Mouse (Mus musculus) kidney, postnatal 0 days (tissue): Measurements from ENCODE around the gene Fah. TPM values are rescaled to one million over a fixed set of nuclear protein-coding genes. Genes with fewer than 3 reads are reported as not detected.

ENCODE experiments used
- ATAC-seq: fragments of 200-750 bp; cut with Nextera tagmentation; replicated peaks from 2 replicates; pipeline ENCODE4 v1.8.0; 2017; ENCODE audit warnings: low read depth, moderate number of reproducible peaks, moderate TSS enrichment, moderate library complexity; ENCODE audit not compliant: low FRiP score
- DNase-seq: peaks from one replicate; pipeline ENCODE4 v3.0.0-alpha.2; 2016; ENCODE audit warnings: low spot score
- H3K27ac ChIP-seq: fragments of 300-500 bp; sonication (generic); 2 replicates; pipeline ENCODE4 v1.5.1; 2014; ENCODE audit warnings: mild to moderate bottlenecking
- H3K27me3 ChIP-seq: fragments of 300-500 bp; sonication (generic); 2 replicates; pipeline ENCODE4 v1.6.1; 2014; ENCODE audit warnings: low read length, mixed read lengths; ENCODE audit not compliant: insufficient read depth
- H3K36me3 ChIP-seq: fragments of 300-500 bp; sonication (generic); 2 replicates; pipeline ENCODE4 v1.6.1; 2014; ENCODE audit warnings: low read length, mixed read lengths; ENCODE audit not compliant: insufficient read depth
- H3K4me1 ChIP-seq: fragments of 300-500 bp; sonication (generic); replicated peaks from 2 replicates; pipeline ENCODE4 v1.6.1; 2014; ENCODE audit warnings: antibody characterized with exemption, low read length, mixed read lengths; ENCODE audit not compliant: insufficient read depth
- H3K4me2 ChIP-seq: fragments of 300-500 bp; sonication (generic); 2 replicates; pipeline ENCODE4 v1.6.1; 2014; ENCODE audit warnings: mild to moderate bottlenecking, low read length, moderate library complexity, mixed read lengths
- H3K4me3 ChIP-seq: fragments of 300-500 bp; sonication (generic); replicated peaks from 2 replicates; pipeline ENCODE4 v1.5.1; 2014; ENCODE audit warnings: low read depth, low read length
- H3K9ac ChIP-seq: fragments of 300-500 bp; sonication (generic); 2 replicates; pipeline ENCODE4 v1.6.1; 2014; ENCODE audit warnings: low read depth, low read length
- H3K9me3 ChIP-seq: fragments of 300-500 bp; sonication (generic); replicated peaks from 2 replicates; pipeline ENCODE4 v1.6.1; 2016; ENCODE audit warnings: low read length, inconsistent platforms, mixed read lengths
- CTCF ChIP-seq: IDR thresholded peaks from 2 replicates; pipeline ENCODE4 v1.5.1; 2016; ENCODE audit warnings: antibody characterized with exemption, low read depth, mild to moderate bottlenecking, moderate library complexity
- WGBS: fragments of 180-500 bp; shearing (Covaris S2); extraction: QIAGEN DNeasy Blood & Tissue Kit; methylation state at CpG from one replicate; pipeline ENCODE4 v1.1.7; 2014; 5-methylcytosine and 5-hydroxymethylcytosine counted together
- polyA plus RNA-seq: library from polyadenylated mRNA; unstranded; fragments of >200 nt; fragmentation: Nextera tagmentation; extraction: Ambion mirVana; gene quantifications from 2 replicates; pipeline ENCODE4 v1.2.1, GENCODE M21; 2015

Gene Fah
- polyA plus RNA-seq, 1 experiment from 2014 or later, result 61.0 TPM

DNA sequence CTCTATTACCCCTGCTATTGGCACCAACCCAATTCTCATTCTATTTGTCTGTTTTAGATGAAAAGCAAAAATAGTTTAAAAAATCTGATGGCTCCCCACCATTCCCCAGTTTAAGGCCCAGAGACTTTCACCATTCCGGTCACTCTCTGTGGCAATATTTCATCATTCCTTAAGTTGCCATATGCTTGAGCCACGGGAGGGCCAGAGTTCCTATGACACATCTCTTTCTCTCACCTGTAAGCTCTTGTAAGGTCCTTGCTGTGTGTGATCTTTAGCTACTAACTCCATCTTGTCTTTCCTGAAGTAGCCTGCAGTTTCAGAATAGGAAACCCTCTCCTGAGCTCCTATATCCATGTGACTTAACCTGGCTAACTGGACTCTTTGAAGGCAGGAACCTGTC is 12.4 kb upstream of the Fah start:
- TF ChIP-seq CTCF, result no peak
- Histone ChIP-seq H3K9ac (no peak overlapping the region), H3K36me3 (peaks cover 14% of the 10 kb centered on the region), H3K27ac (no peak overlapping the region), H3K4me3 (no peak overlapping the region), H3K4me2 (no peak overlapping the region), H3K4me1 (no peaks in the 10 kb centered on the region), H3K9me3 (no peaks in the 10 kb centered on the region), H3K27me3 (no peaks in the 10 kb centered on the region)
- ATAC-seq (no peak), DNase-seq (no peak)
- WGBS, result 93% methylated on average over 2 of the region's 2 CpGs

DNA sequence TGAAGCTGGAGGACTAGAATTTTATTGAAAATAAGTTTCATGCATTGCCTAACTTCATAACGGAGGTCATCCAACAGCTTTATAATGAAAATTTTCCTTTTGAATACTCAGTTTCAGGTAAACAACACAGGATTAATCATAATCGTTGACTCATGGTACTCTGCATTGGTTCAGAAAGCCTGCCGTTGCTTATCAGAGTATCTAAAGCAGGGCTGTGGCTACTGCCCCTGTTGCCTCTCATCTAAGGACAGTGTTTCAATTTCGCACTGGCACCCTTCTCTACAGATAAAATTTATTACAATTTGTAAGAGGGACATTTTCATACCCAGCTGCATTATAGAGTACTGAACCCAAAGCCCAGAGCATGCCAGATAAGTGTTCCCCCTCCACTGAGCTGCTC is 5.9 kb upstream of the Fah start:
- peaks cover 11% of the 10 kb centered on the region; the same call in 1 of the 2 replicates for H3K36me3 ChIP-seq
- no peaks in the 10 kb centered on the region for H3K27me3 ChIP-seq
- no peak for DNase-seq
- H3K27ac ChIP-seq, result no peak overlapping the region
- no peaks in the 10 kb centered on the region for H3K4me1 ChIP-seq
- H3K4me3 ChIP-seq, result no peak overlapping the region
- no peak overlapping the region for H3K9ac ChIP-seq
- H3K4me2 ChIP-seq, result no peak overlapping the region
- WGBS, result 82% methylated on average over 4 of the region's 4 CpGs
- no peaks in the 10 kb centered on the region for H3K9me3 ChIP-seq
- no peak for ATAC-seq
- TF ChIP-seq CTCF, result no peak

DNA sequence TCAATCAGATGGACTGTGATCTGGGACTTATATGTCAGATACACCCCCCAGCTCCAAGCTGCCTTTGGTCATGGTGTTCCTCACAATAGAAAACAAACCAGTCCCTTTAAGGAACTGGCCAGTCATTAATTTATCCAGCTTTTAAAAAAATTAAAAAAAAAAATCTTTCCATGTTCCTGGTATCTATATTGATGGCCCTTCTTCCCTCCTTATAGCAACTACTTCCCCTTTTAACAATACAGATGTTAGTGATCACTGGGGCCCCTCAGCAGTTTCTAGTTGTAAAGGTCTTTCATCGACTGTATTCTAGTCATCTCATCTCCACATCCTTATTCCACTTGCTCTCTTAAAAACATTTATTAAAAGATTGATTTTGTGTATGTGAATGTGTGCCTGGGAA is 5.1 kb upstream of the Fah start:
- H3K4me2 ChIP-seq, result no peak overlapping the region
- no peaks in the 10 kb centered on the region for H3K9me3 ChIP-seq
- 90% methylated on average over 1 of the region's 1 CpGs for WGBS
- no peak overlapping the region for H3K4me3 ChIP-seq
- no peaks in the 10 kb centered on the region for H3K27me3 ChIP-seq
- 0 out of 2 replicates have a peak, but pooled peaks cover 4% of the 10 kb centered on the region for H3K36me3 ChIP-seq
- ATAC-seq (no peak), DNase-seq (no peak)
- no peaks in the 10 kb centered on the region for H3K4me1 ChIP-seq
- TF ChIP-seq CTCF, result no peak
- H3K9ac ChIP-seq, result no peak overlapping the region
- no peak overlapping the region for H3K27ac ChIP-seq

DNA sequence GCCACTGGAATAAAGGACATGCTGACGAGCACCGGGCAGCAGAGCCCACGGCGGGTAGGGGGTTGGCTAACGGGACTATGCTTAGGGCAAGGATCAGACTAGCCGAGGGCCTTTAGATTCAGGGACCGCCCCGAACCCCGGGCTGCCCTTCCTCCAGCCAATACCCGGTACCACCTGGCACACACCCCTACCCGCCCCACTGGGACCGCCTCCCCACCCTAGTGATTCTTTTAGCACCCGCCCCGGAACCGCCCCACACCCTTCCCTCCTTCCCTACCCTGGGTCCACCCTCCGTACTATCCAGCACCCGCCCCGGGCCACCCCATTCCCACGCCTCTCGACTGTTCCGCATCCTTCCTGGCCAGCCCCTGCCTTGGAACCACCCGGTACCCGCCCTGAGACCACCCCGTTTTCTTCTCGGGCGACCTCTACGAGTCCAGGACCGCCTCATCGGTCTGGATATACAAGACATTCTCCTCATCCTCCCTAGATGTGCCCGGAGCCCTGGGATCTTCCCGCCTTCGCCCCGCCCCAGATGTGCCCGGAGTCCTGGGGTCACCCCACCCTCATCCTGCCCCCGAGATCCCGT is 724 bp downstream of the Fah start:
- peak overlapping the region; percentile 61 for H3K4me3 ChIP-seq
- H3K4me2 ChIP-seq, result peak overlapping the region; percentile 93
- peak overlapping the region; percentile 71 for H3K27ac ChIP-seq
- peak; percentile 92 for ATAC-seq
- H3K9ac ChIP-seq, result peak overlapping the region; percentile 60
- under 1% methylated on average over 36 of the region's 36 CpGs for WGBS
- no peaks in the 10 kb centered on the region; the same call in 1 of the 2 replicates for H3K4me1 ChIP-seq
- H3K27me3 ChIP-seq, result no peaks in the 10 kb centered on the region
- peak; percentile 61 for DNase-seq
- no peak for TF ChIP-seq CTCF
- H3K9me3 ChIP-seq, result no peaks in the 10 kb centered on the region
- no peaks in the 10 kb centered on the region for H3K36me3 ChIP-seq

DNA sequence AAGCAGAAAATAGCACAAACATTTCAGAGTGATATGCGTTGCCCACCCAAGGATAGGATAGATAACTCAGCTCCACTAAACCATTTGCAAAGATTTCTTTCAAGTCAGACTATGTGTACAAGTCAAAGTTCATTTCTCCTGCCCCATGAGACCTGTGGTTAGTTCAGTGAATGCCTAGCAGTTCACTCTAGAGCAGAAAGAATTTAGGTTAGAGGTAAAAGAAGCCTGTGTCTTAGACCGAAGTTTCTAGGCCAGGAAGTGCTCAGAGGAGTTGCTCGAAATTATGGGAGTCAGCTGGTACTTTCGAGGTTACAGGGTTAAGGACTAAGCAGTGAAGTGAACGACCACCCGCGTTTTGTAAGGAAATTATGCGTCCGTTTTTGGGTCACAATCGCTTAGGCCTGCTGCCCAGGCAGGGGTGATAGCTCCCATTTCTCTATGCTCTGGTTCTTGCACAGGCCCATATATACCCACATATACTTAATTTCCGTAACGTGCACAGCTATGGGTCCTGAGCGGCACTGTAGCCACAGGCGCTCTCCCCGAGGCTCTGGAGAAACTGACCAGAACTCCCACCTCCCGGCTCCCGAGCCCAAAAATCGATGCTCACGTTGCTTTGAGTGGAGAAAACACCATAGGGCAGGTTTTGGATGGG is 1.4 kb downstream of the Fah start:
- no peaks in the 10 kb centered on the region for H3K36me3 ChIP-seq
- H3K4me1 ChIP-seq, result no peaks in the 10 kb centered on the region; the same call in 1 of the 2 replicates
- no peaks in the 10 kb centered on the region for H3K27me3 ChIP-seq
- DNase-seq, result peak; percentile 38
- H3K4me2 ChIP-seq, result peak overlapping the region; percentile 93
- TF ChIP-seq CTCF, result no peak
- H3K27ac ChIP-seq, result peak overlapping the region; percentile 71
- peak overlapping the region; percentile 60 for H3K9ac ChIP-seq
- no peak for ATAC-seq
- H3K9me3 ChIP-seq, result no peaks in the 10 kb centered on the region
- H3K4me3 ChIP-seq, result peak overlapping the region; percentile 61
- 10% methylated on average over 19 of the region's 19 CpGs for whole genome bisulfite sequencing

DNA sequence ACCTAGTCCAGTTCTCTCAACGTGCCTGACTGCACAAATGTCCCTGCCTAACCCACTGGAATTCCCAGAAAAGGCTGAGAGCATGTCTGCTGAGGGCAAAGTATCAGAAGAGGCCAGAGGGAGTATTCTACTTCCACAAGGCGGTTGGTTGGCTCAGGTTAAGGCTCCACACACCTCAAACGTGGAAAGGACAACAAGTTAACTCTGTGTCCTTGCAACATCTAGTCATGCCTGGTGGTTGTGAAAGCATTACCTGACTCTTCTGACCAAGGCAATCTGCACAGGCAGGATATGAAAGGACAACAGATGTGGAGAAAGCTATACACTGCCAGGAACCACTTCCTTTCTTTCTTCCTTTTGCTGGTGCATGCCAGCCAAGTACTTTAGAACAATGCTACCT is 2.0 kb downstream of the Fah start:
- Histone ChIP-seq H3K27ac (peak overlapping the region; percentile 71), H3K4me2 (peak overlapping the region; percentile 93; the same call in 1 of the 2 replicates), H3K4me1 (no peaks in the 10 kb centered on the region; the same call in 1 of the 2 replicates), H3K4me3 (no peak overlapping the region), H3K27me3 (no peaks in the 10 kb centered on the region), H3K9ac (no peak overlapping the region), H3K36me3 (no peaks in the 10 kb centered on the region), H3K9me3 (no peaks in the 10 kb centered on the region)
- TF ChIP-seq CTCF, result no peak
- WGBS, result 49% methylated on average over 3 of the region's 3 CpGs
- ATAC-seq (peak; percentile 67), DNase-seq (peak; percentile 25)
